Mouse (Mus musculus) CD4-positive, CD25-positive, alpha-beta regulatory T cell, adult 2 months (primary cell): ENCODE results near the gene Igf1r.

Experiments
- DNase-seq: peaks from one replicate; pipeline ENCODE4 v3.0.0-alpha.2; 2012; ENCODE audit warnings: low read depth, low spot score

Gene Igf1r

DNA sequence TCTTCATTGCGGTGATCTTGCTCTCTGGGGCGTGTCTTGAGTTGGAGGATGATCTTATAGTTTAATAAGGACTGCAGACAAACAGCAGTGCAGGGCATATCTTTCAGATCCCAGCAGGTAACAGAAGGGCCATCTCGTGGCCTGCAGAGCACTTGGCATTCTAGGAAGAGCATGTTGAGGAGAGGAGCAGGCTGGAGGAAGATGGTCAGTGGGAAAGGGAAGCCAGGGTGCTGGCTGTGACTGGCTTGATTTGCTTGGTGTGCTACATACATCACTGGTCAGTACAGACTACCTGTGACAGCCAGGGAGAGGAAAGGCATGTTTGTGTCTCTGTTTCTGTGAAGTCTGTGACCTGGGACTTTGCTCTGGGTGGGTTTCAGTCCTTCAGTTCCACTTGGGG, 122.8 kb downstream of the Igf1r start:
- DNase-seq: no peak

DNA sequence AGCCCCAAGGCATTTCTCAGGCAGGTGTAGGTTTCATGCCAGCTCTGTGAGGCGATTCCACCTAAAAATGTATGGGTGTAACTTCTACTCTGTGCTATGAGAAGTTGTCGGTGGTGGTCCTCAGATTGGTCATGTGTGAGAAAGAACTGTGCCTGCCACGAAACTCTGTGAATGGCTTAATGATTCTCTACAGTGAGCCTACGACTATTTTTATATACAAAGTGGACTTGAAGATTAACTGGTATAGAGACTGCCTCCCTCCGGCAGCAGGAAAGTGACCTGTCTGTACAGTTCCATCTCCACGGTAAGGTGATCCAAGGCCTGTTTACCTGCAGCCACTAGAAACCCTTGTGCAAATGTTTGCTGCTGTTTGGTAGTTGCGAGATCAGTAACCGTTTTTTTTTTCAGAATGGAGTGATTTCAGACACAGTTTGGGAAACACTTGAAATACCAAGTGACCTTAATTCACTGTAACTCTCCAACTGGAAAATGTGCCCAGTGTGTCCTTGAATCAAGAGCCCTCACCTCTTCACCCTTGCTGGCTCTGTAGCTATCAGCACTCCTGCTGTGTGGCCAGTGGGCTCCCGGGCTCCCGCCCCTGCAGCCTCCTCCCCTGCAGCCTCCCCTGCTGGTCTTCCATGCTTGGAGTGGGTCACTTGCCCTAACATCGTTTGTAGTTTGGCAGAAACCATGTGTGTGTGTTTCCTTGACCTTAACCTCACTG, 127.7 kb downstream of the Igf1r start:
- no peak for DNase-seq

- DNase-seq: peak; percentile 33
Measured at GRCm38 (mm10) chr7:68085338-68085737, 132.7 kb downstream of the Igf1r start.

GRCm38 (mm10) chr7:68085870-68086341, 133.3 kb downstream of the Igf1r start:
- DNase-seq: no peak

DNA sequence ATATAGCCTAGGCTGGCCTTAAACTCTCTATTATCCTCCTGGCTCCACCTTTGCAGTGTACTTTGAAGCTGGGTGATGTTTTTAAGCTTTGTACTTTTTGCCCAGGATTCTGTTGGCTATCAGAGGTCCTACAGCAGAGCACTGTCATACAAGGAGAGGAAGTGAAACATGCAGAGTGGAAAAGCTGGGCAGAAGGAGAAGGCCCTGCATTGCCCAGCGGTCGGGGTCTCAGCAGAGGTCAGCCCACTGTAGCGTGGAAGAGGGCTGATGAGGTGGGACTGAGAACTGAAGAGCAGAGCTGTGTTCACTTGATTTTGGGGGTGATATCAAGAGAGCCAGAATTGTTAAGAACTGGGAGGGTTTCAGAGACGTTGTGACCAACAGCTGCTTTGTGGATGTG, 134.9 kb downstream of the Igf1r start:
- no peak for DNase-seq

DNA sequence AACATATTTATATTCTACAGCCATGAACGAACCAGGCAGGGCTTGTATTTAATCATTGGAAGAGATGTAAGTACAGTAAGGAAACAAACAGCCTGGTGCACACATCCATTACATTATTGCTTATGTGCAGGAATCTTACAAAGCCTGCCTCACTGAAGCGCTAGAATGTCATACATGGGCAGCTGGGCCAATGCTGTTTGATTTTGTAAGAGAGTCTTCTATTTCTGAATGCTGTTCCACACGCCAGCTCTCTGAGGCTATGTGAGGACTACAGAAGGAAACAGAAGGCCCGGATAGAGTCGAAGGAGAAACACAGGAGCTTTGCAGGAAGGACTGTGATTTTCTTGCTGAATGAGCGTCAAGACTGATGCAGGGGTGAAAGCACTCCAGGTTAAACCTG, 136.2 kb downstream of the Igf1r start:
- DNase-seq: no peak

DNA sequence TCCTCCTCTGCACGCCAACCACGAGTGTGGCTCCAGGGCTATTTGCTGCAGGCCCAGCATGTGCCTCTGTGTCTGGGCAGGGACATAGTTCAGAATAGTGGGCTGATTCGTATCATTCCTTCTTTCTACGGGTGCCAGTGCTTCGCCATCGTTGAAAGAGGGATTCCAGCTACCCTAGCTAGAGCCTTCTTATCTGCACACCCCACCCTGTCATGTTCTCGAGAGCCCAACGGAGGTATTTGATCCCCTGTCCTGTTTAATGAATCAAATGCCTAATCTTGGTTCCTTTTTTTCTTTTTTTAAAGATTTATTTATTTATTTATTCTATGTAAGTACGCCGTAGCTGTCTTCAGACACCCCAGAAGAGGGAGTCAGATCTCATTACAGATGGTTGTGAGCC, 137.1 kb downstream of the Igf1r start:
- DNase-seq: no peak

DNA sequence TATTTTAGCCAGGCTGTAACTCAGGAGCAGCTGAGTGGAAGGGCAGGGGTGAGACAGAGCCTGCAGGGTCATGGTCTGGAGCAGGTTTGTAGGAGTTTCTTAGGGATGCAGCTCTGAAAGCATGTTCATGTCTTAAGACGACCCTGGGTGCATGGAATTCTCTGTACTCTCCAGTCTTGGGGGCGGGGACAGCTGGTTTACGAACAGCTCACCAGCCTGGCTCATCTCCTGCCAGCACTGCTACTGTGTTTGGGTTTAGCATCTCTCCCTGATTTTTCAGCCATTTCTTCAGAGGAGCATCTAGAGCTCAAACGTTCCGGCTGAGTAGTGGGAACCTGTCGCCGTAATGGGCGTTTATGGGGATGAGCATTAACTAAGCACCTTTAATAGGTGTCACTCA, 137.9 kb downstream of the Igf1r start:
- DNase-seq: no peak

GRCm38 (mm10) chr7:68092304-68092978, 139.8 kb downstream of the Igf1r start:
- DNase-seq: no peak

- no peak for DNase-seq
Measured at GRCm38 (mm10) chr7:68093817-68094216, 141.2 kb downstream of the Igf1r start.

DNA sequence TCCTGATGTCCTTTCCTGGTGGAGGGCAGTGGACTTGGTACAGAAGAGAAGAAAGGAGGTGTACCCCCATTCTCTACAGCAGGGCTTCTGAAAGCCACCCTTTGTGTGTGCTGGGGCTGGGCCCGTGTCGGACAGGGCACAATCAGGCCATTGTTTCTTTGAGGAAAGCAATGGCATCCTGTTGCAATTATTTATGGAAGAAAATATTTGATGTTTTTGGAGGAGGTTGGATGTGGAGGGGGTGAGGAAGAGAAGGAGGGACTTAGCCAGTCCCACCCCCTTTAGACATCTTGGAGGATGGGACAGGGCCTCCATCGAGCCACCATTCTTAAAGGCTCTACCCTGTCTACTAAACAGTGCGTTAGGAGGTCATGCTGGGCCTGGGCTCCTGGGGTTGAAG, 142.9 kb downstream of the Igf1r start:
- DNase-seq: no peak

- DNase-seq: no peak
Measured at GRCm38 (mm10) chr7:68096411-68096810, 143.8 kb downstream of the Igf1r start.

DNA sequence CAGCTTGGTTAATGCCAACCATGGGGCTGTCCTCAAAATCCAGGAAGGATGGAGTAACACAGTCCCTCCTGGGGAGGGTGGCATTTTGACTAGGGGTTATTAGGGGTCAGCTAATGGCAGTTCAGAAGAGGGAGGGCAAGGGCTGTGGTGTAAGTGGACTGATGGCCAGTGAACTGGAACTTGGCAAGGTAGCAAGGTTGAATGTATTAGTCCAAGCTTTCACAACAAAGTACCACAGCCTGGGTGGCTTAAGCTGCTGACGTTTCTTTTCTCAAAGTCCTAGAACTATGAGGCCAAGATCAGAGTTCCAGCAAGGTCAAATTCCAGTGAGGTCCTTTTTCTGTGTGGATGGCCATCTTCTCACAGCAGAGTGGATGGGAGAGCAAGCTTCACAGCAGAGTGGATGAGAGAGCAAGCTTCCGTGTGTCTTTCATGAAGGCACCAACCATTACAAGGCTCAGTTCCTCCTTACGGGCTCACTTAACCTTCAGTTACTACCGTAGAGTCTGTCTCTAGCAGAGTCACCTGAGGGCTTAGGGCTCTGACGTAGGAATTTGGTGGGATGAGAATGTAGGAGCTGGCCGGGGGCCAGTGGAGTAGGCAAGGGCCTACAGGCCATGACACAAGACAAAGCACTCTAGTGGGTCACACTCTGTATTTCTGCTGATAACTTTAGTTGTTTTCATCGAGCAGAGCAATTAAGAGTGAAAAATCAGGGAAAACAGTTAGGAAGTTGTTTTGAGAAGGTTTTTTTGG, 144.6 kb downstream of the Igf1r start:
- DNase-seq: no peak

GRCm38 (mm10) chr7:68098098-68098497, 145.5 kb downstream of the Igf1r start:
- DNase-seq: no peak

DNA sequence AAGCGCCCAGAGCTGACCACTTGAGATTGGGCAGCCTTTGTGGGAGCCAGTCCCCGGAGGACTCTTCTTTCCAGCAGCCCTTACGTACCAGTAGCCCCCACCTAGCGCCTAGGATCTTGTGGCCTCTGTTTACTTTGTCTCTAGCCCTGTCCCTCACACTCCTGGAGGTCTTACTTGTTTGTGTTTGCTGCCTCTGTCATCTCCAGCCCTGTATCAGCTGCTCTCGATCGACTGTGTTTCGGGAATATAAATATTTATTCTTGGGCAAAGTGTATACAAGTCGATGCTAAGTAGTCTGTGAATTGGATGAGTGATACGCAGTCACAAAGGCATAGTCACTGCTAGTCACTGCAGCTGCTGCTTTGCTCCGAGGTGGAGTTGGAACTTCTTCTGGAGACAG, 147.8 kb downstream of the Igf1r start:
- DNase-seq: no peak

- DNase-seq: peak; percentile 65
Measured at GRCm38 (mm10) chr7:68102456-68103177, 150.0 kb downstream of the Igf1r start.

DNA sequence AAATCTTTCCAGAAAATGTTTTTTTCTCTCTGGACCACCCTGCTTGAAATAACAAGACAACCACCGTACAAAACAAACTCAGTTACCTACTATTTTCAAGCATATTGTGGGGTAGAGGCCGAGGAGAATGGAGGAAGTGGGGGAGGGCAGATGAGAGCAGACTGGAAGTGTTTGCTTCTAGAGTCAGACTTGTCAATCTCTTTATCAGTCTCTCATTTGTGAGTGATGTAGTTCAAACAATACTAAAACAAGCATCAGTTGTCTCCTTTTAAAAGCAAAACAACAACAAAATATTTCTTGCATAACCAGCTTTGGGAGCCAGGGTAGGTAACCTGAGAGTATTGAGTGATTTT, 150.5 kb downstream of the Igf1r start:
- DNase-seq: peak; percentile 42

- DNase-seq: no peak
Measured at GRCm38 (mm10) chr7:68111532-68111931, 158.9 kb downstream of the Igf1r start.

- no peak for DNase-seq
Measured at GRCm38 (mm10) chr7:68112582-68112981, 160.0 kb downstream of the Igf1r start.

DNA sequence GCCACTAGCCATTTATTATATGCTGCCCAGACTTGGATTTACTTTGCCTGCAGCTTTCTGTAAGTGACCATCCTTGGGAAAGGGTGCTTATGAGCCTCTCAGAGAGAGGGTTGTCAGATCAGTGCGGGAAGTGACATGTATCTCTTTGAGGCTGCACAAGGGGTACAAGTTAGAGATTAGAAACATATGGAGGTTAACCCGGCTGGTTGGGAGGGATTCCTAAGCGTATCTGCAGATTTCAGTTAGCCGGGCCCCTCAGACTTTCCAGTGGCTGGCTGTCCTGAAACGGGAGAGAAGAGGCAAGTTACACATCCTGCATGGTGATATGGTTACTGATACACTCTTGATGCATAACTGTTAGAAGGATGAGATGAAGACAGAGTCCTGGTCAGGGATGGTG, 161.7 kb downstream of the Igf1r start:
- DNase-seq: no peak

GRCm38 (mm10) chr7:68114983-68115715, 162.5 kb downstream of the Igf1r start:
- DNase-seq: no peak
